Mouse (Mus musculus) lung, embryonic 14.5 days (tissue): ENCODE results near the gene Kif9. TPM values are rescaled to one million over a fixed set of nuclear protein-coding genes. Genes with fewer than 3 reads are reported as not detected.

Experiments
- ATAC-seq: fragments of 200-750 bp; cut with Nextera tagmentation; 2 replicates; pipeline ENCODE4 v1.8.0; 2017; ENCODE audit warnings: mild to moderate bottlenecking, moderate TSS enrichment, moderate library complexity; ENCODE audit not compliant: insufficient read depth
- DNase-seq: peaks from one replicate; pipeline ENCODE4 v3.0.0-alpha.2; 2015
- H3K27ac ChIP-seq: fragments of 300-500 bp; sonication (generic); 2 replicates; pipeline ENCODE4 v1.5.1; 2014; ENCODE audit warnings: low read depth, mild to moderate bottlenecking, moderate library complexity
- H3K27me3 ChIP-seq: fragments of 300-500 bp; sonication (generic); 2 replicates; pipeline ENCODE4 v1.6.1; 2014; ENCODE audit warnings: low read length, control low read depth; ENCODE audit not compliant: insufficient read depth
- H3K36me3 ChIP-seq: fragments of 300-500 bp; sonication (generic); 2 replicates; pipeline ENCODE4 v1.6.1; 2014; ENCODE audit warnings: control low read depth; ENCODE audit not compliant: insufficient read depth
- H3K4me1 ChIP-seq: fragments of 300-500 bp; sonication (generic); 2 replicates; pipeline ENCODE4 v1.6.1; 2014; ENCODE audit warnings: antibody characterized with exemption, control low read depth; ENCODE audit not compliant: insufficient read depth
- H3K4me2 ChIP-seq: fragments of 300-500 bp; sonication (generic); 2 replicates; pipeline ENCODE4 v1.6.1; 2014; ENCODE audit warnings: mild to moderate bottlenecking
- H3K4me3 ChIP-seq: fragments of 300-500 bp; sonication (generic); 2 replicates; pipeline ENCODE4 v1.5.1; 2014; ENCODE audit warnings: low read depth, low read length
- H3K9ac ChIP-seq: fragments of 300-500 bp; sonication (generic); 2 replicates; pipeline ENCODE4 v1.6.1; 2014
- H3K9me3 ChIP-seq: fragments of 300-500 bp; sonication (generic); 2 replicates; pipeline ENCODE4 v1.6.1; 2016; ENCODE audit warnings: low read depth, low read length, control low read depth
- CTCF ChIP-seq: IDR thresholded peaks from 2 replicates; pipeline ENCODE4 v1.5.1; 2016; ENCODE audit warnings: antibody characterized with exemption, low read depth
- WGBS: fragments of 180-500 bp; shearing (Covaris S2); extraction: QIAGEN DNeasy Blood & Tissue Kit; methylation state at CpG from one replicate; pipeline ENCODE4 v1.1.7; 2014; 5-methylcytosine and 5-hydroxymethylcytosine counted together
- polyA plus RNA-seq: library from polyadenylated mRNA; unstranded; fragments of >200 nt; fragmentation: Nextera tagmentation; extraction: Ambion mirVana; gene quantifications from 2 replicates; pipeline ENCODE4 v1.2.1, GENCODE M21; 2014

The Kif9 gene
- polyA plus RNA-seq, 1 experiment from 2014 or later = 1.8 TPM

DNA sequence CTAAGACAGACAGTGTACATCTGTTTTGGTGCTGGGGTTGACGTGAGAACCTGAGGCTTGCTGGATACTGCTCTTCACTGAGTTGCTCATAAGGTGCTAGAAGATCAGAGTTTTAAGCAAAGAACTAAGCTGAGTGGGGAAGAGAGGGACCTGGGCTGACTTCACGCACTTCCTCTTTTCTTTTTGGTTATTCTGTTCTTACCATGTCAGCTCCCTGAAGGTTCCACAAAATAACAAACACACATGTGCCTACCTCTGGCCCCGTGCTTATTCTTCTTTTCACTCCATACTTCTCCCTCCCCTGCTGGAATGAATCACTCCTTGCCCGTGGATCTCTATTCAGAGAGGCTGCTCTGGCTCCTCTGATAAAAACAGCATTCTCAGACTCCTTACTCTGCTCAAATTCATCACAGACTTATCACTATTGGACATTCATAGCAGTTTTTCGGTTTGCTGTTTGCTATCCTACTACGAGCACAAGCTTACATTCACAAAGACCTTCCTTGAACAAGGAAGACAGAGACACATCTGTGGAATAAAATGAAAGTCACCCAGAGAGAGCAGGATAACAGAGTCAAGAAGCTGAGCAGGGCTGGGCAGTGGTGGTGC is 12.7 kb upstream of the Kif9 start:
- no peak overlapping the region for H3K27ac ChIP-seq
- no peak for TF ChIP-seq CTCF
- no peak overlapping the region for H3K9ac ChIP-seq
- DNase-seq = no peak
- ATAC-seq = no peak
- 88% methylated on average over 6 of the region's 6 CpGs for WGBS
- no peak overlapping the region for H3K4me2 ChIP-seq
- no peaks in the 10 kb centered on the region for H3K27me3 ChIP-seq
- no peaks in the 10 kb centered on the region for H3K4me1 ChIP-seq
- no peaks in the 10 kb centered on the region; the same call in 1 of the 2 replicates for H3K36me3 ChIP-seq
- H3K9me3 ChIP-seq = no peaks in the 10 kb centered on the region
- H3K4me3 ChIP-seq = no peak overlapping the region

DNA sequence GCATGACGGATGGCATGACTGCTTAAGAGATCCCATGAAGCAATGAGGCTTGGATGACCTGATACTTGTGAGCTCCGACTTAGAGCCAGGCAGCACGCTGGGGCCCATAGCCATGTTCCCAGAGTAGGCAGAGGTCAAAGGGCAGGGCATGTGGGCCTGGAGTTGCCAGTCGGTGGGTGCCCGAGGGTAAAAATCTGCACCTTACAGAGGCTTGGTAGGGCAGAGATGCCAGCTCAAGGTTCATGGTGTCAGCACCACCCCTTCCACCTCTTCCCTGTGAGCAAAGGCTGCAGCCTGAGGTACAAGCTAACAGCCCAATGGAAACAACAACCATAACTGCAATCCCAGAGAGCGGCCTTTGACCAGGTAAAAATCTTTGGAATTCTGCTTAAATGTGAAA is 11.4 kb upstream of the Kif9 start:
- H3K36me3 ChIP-seq = no peaks in the 10 kb centered on the region; the same call in 1 of the 2 replicates
- H3K27me3 ChIP-seq = no peaks in the 10 kb centered on the region
- no peak for DNase-seq
- ATAC-seq = no peak
- no peak overlapping the region for H3K27ac ChIP-seq
- H3K4me1 ChIP-seq = no peaks in the 10 kb centered on the region
- no peak overlapping the region for H3K4me2 ChIP-seq
- H3K9me3 ChIP-seq = no peaks in the 10 kb centered on the region
- no peak overlapping the region for H3K9ac ChIP-seq
- no peak for TF ChIP-seq CTCF
- H3K4me3 ChIP-seq = no peak overlapping the region
- WGBS = 88% methylated on average over 6 of the region's 6 CpGs

DNA sequence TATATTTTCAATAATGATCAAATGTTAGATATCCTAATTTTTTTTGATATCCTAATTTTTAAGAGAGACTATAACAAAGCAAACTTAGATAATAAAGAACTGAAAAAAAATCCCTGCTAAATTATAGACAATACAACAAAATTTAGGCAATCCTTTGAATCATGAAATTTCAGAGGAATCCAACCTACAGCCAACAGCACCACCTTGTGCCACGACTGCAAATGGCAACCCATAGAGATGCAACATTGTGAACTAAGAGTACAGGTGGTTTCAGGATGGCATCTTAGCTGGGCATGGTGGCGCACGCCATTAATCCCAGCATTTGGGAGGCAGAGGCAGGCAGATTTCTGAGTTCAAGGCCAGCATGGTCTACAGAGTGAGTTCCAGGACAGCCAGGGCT is 10.6 kb upstream of the Kif9 start:
- TF ChIP-seq CTCF = peak; percentile 44; the same call in 1 of the 2 replicates
- Histone ChIP-seq H3K27me3 (no peaks in the 10 kb centered on the region), H3K36me3 (no peaks in the 10 kb centered on the region; the same call in 1 of the 2 replicates), H3K9me3 (no peaks in the 10 kb centered on the region), H3K4me3 (no peak overlapping the region), H3K4me1 (no peaks in the 10 kb centered on the region), H3K4me2 (no peak overlapping the region), H3K9ac (no peak overlapping the region), H3K27ac (no peak overlapping the region)
- DNase-seq = peak; percentile 39
- no peak for ATAC-seq
- whole genome bisulfite sequencing = 88% methylated on average over 3 of the region's 3 CpGs

DNA sequence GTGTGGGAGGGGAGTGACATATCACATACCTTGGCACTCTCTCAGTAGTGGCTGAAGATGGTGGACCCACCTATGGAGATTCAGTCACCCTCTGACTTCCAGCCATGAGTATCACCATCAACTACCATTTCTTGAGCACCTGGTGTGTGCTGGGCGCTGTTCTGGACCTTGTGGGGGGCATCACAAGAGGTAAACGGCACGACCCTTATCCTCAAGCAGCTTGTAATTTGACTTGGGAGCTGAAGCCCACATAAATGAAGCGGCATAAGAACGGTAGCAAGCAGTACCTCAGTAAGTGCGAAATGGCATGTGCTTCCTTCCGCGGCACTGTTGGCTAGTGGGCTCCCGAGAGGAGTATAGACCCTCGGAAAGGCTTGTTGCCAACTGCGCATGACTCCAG is 1.2 kb downstream of the Kif9 start:
- ATAC-seq = no peak
- no peaks in the 10 kb centered on the region for H3K36me3 ChIP-seq
- no peaks in the 10 kb centered on the region for H3K4me1 ChIP-seq
- 39% methylated on average over 11 of the region's 11 CpGs for WGBS
- no peak for TF ChIP-seq CTCF
- no peak overlapping the region for H3K27ac ChIP-seq
- H3K4me3 ChIP-seq = no peak overlapping the region
- no peaks in the 10 kb centered on the region for H3K9me3 ChIP-seq
- H3K4me2 ChIP-seq = no peak overlapping the region
- no peak overlapping the region for H3K9ac ChIP-seq
- H3K27me3 ChIP-seq = no peaks in the 10 kb centered on the region
- no peak for DNase-seq

DNA sequence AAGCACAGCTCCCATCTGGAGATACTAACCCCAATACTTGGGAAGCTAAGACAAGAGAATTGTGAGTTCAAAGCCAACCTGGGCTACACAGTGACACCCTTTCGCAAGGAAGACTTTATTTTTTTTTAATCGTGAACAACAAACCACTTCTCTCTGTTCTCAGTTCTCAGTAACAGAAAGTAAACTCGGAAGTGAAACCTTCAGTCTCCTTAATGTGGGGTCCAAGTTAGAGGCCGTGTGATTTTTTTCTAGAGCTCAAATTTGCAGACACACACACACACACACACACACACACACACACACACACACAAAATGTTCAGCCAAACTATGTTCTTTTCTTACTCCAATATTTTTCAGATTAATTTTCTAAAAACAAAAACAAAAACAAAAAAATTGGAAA is 1.9 kb downstream of the Kif9 start:
- no peak overlapping the region for H3K9ac ChIP-seq
- H3K36me3 ChIP-seq = no peaks in the 10 kb centered on the region
- WGBS = 72% methylated on average over 4 of the region's 4 CpGs
- H3K9me3 ChIP-seq = no peaks in the 10 kb centered on the region
- TF ChIP-seq CTCF = no peak
- no peak overlapping the region for H3K4me3 ChIP-seq
- H3K27ac ChIP-seq = no peak overlapping the region
- no peak overlapping the region for H3K4me2 ChIP-seq
- ATAC-seq (no peak), DNase-seq (no peak)
- no peaks in the 10 kb centered on the region for H3K27me3 ChIP-seq
- no peaks in the 10 kb centered on the region for H3K4me1 ChIP-seq

DNA sequence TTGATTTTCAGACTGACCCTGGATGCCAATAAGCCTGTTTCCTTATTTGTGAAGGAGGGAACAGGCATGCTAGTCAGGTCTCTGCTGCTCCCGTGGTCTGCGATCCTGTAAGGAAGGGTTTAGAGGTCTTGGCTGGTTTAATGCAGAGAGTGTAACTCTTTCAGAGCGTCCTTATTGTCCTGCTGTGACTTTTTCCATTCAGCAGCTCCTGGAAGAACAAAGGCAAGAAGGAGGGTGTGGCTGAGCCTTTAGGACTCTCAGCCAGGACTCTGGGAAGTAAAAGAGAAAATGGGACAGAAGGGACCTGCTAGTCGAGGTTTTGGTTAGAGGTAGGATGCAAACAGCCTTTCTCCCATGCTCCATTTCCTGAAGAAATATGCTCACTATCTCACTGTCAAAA is 12.1 kb downstream of the Kif9 start:
- Histone ChIP-seq H3K9me3 (peaks cover 6% of the 10 kb centered on the region), H3K9ac (no peak overlapping the region), H3K27ac (no peak overlapping the region), H3K4me1 (no peaks in the 10 kb centered on the region), H3K4me2 (no peak overlapping the region), H3K27me3 (no peaks in the 10 kb centered on the region), H3K4me3 (no peak overlapping the region), H3K36me3 (no peaks in the 10 kb centered on the region)
- no peak for TF ChIP-seq CTCF
- DNase-seq = no peak
- 58% methylated on average over 4 of the region's 4 CpGs for WGBS
- ATAC-seq = no peak

- Histone ChIP-seq H3K27ac (no peak overlapping the region), H3K27me3 (no peaks in the 10 kb centered on the region), H3K9ac (no peak overlapping the region), H3K4me3 (no peak overlapping the region), H3K4me2 (no peak overlapping the region), H3K36me3 (no peaks in the 10 kb centered on the region), H3K9me3 (peaks cover 6% of the 10 kb centered on the region), H3K4me1 (no peaks in the 10 kb centered on the region)
- ATAC-seq = no peak
- DNase-seq = peak; percentile 17
- peak; percentile 44 for TF ChIP-seq CTCF
- WGBS = 60% methylated on average over 5 of the region's 5 CpGs
These were observed 14.2 kb downstream of the Kif9 start for GRCm38 (mm10) chr9:110490913-110491312.
